Mouse (Mus musculus) heart, postnatal 0 days (tissue): ENCODE measurements around the gene Odf3.

Source experiments
- CTCF ChIP-seq: IDR thresholded peaks from 2 replicates; pipeline ENCODE4 v1.5.1; 2016; ENCODE audit warnings: antibody characterized with exemption, control low read depth, low read depth
- EP300 ChIP-seq: IDR thresholded peaks from 2 replicates; pipeline ENCODE4 v1.6.1; 2016; ENCODE audit warnings: antibody characterized with exemption, low read depth

- TF ChIP-seq CTCF, result no peak
- no peak for TF ChIP-seq EP300
Measured at GRCm38 (mm10) chr7:140831447-140831846, 16.2 kb upstream of the Odf3 start.
